Mouse (Mus musculus): ENCODE data around the gene Spx.

DNA sequence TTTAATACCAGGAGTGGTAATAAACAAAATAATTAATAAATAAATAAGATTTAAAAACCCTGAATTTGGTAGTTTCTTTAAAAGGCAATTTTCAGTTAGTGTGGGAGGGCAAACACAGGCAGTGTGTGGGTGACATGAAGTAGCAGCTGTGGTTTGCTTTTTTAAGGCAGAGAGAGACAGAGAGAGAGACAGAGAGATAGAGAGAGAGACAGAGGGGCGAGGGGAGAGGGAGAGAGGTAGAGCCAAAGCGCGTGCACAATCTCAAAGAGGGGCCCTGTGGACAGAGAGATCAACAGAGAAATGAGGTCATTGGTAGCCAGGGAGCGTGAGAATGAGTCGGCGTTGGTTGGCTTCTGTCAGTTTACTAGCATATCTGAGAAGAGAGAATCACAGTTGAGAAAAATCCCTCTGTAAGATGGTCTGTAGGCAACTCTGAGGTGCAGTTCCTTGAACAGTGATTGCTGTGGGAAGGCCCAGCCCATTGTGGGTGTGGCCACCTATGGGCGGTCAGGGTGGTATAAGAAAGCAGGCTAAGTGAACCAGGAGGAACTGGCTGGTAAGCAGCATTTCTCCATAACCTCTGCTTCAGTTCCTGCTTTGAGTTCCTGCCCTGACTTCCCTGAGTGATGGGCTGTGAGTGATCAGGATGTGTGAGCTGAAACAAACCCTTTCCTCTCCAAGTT, 42.2 kb downstream of the Spx start:
- TF ChIP-seq CTCF (conservative IDR thresholded peaks at IDR 0.05; ENCODE audit: low read length) (no peak), NANOG (IDR thresholded peaks at IDR 0.05; ENCODE audit: borderline replicate concordance, low read length) (no peak), POU5F1 (IDR thresholded peaks at IDR 0.05; ENCODE audit: borderline replicate concordance, low read length) (no peak)
